Mouse (Mus musculus): ENCODE data around the gene Mtrf1l. TPM values are rescaled to one million over a fixed set of nuclear protein-coding genes. Genes with fewer than 3 reads are reported as not detected.

Mtrf1l gene
- 14.9 and 17.1 TPM in 2 replicates for polyA plus RNA-seq (2015; fragmentation: Nextera tagmentation; extraction: Ambion mirVana)

GRCm38 (mm10) chr10:5823740-5824491, at the start of gene Mtrf1l:
Mtrf1l (minus strand) TSS chr10:5823910.

GRCm38 (mm10) chr10:5805243-5805730, 18.4 kb downstream of the Mtrf1l start, which contains the start of gene Fbxo5:
Fbxo5 (minus strand) TSS chr10:5805600.

Other genes starting within 250 kb of the Mtrf1l start
- gene Myct1, start 230.1 kb downstream of the Mtrf1l start, polyA plus RNA-seq (2015; fragmentation: Nextera tagmentation; extraction: Ambion mirVana): 3.1 and 5.5 TPM in 2 replicates
- 1.0 and 3.0 TPM in 2 replicates for gene Vip, start 184.7 kb downstream of the Mtrf1l start, polyA plus RNA-seq (2015; fragmentation: Nextera tagmentation; extraction: Ambion mirVana)
- 17.1 and 17.6 TPM in 2 replicates for gene Fbxo5, start 18.3 kb downstream of the Mtrf1l start, polyA plus RNA-seq (2015; fragmentation: Nextera tagmentation; extraction: Ambion mirVana)
- gene Rgs17, start 98.5 kb upstream of the Mtrf1l start, polyA plus RNA-seq (2015; fragmentation: Nextera tagmentation; extraction: Ambion mirVana): 1.6 and 4.7 TPM in 2 replicates